Mouse (Mus musculus) gastrocnemius, adult 18-20 months (tissue): ENCODE measurements around the gene Tarm1. TPM values are rescaled to one million over a fixed set of nuclear protein-coding genes. Genes with fewer than 3 reads are reported as not detected.

Experiments used
- DNase-seq: peaks from one replicate; pipeline ENCODE4 v3.0.0; 2021; ENCODE audit warnings: low spot score
- total RNA-seq, 2 experiments: library from RNA; stranded (reverse); gene quantifications; 2 replicates each; pipeline ENCODE4 v1.2.3; 2021

The Tarm1 gene
- total RNA-seq, 2 experiments from 2014 or later: 0.14 TPM; not detected in 1

DNA sequence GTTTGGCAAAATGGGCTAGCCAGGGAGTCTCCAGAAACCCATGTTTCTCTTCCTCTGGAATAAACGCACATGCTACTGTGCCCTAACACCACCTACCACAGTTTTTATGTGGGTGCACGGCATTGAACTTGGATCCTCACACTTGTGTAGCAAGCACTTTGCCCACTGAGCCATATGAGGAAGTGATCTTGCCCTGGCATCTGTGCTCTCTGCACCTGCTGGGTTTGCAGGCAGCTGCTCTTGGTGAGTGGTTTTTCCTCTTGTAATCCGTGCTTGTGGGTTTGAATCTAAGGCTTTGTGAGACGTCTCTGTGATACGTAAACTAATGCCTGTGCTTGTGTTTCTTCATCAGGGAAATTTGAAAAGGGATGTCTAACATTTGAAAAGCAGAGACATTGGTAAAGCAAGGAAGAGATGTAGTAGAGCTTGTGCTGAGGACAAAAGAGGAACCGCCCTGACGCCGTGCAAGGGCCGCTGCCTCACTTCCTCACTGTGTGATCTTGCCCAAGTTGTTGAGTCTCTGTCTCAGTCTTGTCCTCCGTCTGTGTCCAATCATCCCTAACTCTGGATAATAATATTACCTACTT, 59.9 kb downstream of the Tarm1 start:
- no peak for DNase-seq

DNA sequence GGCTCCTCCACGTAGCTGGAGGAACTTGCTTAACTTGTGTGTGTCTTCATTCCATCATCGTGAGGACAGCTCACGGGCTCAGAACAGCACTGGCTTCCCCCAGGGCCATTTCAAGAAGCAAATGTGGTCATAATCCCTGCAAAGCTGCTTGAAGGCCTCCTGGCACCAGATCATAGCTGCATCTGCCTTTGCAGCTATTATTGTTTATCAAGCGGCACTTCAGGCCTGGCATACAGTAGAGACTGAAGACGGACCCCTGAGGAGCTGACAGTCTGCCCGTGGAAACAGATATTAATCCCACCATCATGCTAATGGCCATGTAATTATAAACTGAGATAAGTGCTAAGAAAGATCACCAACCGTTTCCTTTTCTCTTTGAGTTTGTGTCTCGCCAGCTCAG, 61.9 kb downstream of the Tarm1 start:
- no peak for DNase-seq

DNA sequence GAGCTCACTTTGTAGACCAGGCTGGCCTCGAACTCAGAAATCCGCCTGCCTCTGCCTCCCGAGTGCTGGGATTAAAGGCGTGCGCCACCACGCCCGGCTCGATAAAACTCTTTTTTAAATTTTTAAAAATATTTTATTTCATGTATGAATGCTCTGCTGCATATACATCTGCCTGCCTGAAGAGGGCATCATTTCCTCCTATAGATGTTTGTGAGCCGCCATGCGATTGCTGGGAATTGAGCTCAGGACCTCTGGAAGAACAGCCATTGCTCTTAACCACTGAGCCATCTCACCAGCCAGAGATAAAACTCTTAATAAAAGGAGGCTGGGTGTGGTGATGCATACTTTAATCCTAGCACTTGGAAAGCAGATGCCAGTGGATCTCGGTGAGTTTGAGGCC, 62.4 kb downstream of the Tarm1 start:
- no peak for DNase-seq

DNA sequence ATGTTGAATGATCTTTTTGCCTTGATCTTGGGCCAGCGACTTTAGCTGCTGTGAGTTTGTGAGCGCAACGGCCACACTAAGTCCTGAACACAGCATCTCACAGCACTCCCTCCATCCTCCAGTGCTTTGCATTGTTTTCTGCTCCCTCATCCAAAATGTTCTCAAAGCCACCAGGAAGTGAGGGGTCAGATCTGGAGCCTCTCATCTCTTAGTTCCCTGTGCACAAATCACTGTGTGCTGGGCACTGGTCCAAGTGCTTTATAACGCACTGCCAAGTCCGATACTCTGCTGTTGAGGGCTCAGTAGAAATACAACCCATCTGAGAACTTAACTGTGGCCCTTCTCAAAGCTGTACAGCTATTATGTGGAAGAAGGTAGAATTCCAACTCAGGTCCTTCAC, 64.5 kb downstream of the Tarm1 start:
- no peak for DNase-seq

Other genes with a start within 250 kb of the Tarm1 start
- gene Myadm, start 213.5 kb downstream of the Tarm1 start, total RNA-seq: 10 to 100 TPM; 21.1 to 38.5 TPM
- under 1 TPM; 0.30 to 0.76 TPM for gene Prkcg, start 213.4 kb downstream of the Tarm1 start, total RNA-seq
- gene Cacng7, start 169.7 kb downstream of the Tarm1 start, total RNA-seq: 10 to 100 TPM; 11.0 to 11.6 TPM
- not detected for gene Cacng8, start 111.9 kb downstream of the Tarm1 start, total RNA-seq
- 100 to 1,000 TPM; 125 to 129 TPM for gene Cacng6, start 78.4 kb downstream of the Tarm1 start, total RNA-seq
- gene Oscar, start 113.5 kb upstream of the Tarm1 start, total RNA-seq: not detected
- 1,000 to 10,000 TPM; 1,020 to 1,031 TPM for gene Ndufa3, start 114.7 kb upstream of the Tarm1 start, total RNA-seq
- gene Tfpt, start 127.3 kb upstream of the Tarm1 start, total RNA-seq: 10 to 100 TPM; 14.9 to 16.0 TPM
- gene Prpf31, start 127.4 kb upstream of the Tarm1 start, total RNA-seq: 10 to 100 TPM; 21.9 to 22.1 TPM
- gene Cnot3, start 142.6 kb upstream of the Tarm1 start, total RNA-seq: 10 to 100 TPM; 16.3 to 18.5 TPM
- gene Leng1, start 163.2 kb upstream of the Tarm1 start, total RNA-seq: 1 to 10 TPM; 4.6 to 5.6 TPM
- under 1 TPM; 0.17 to 0.34 TPM for gene Tmc4, start 174.9 kb upstream of the Tarm1 start, total RNA-seq
- gene Tsen34, start 190.2 kb upstream of the Tarm1 start, total RNA-seq: 10 to 100 TPM; 27.3 to 31.9 TPM
- 1 to 10 TPM; 7.6 to 8.1 TPM for gene Mboat7, start 190.9 kb upstream of the Tarm1 start, total RNA-seq
- 100 to 1,000 TPM; 415 to 437 TPM for gene Rps9, start 201.4 kb upstream of the Tarm1 start, total RNA-seq
- under 1 TPM; 0.57 to 0.74 TPM for gene Pirb, start 217.8 kb upstream of the Tarm1 start, total RNA-seq